Mouse (Mus musculus): Measurements from ENCODE around the gene Dynlrb1.

The Dynlrb1 gene

GRCm38 (mm10) chr2:155280116-155280515 is 43.8 kb downstream of the Dynlrb1 start:
- no peak for DNase-seq (ENCODE audit: low read depth, low spot score)

- no peak for DNase-seq (ENCODE audit: low read depth, low spot score)
Measured at GRCm38 (mm10) chr2:155283793-155284192, 47.5 kb downstream of the Dynlrb1 start.

GRCm38 (mm10) chr2:155284647-155285046 is 48.3 kb downstream of the Dynlrb1 start:
- DNase-seq (ENCODE audit: low read depth, low spot score) = no peak

- DNase-seq (ENCODE audit: low read depth, low spot score) = no peak
Measured at GRCm38 (mm10) chr2:155285744-155286143, 49.4 kb downstream of the Dynlrb1 start.

- DNase-seq (ENCODE audit: low read depth, low spot score) = no peak
Measured at GRCm38 (mm10) chr2:155287456-155288250, 51.3 kb downstream of the Dynlrb1 start.

- no peak for DNase-seq (ENCODE audit: low read depth, low spot score)
Measured at GRCm38 (mm10) chr2:155290066-155290465, 53.7 kb downstream of the Dynlrb1 start.

GRCm38 (mm10) chr2:155293382-155293781 is 57.0 kb downstream of the Dynlrb1 start:
- no peak for DNase-seq (ENCODE audit: low read depth, low spot score)

- DNase-seq (ENCODE audit: low read depth, low spot score) = no peak
Measured at GRCm38 (mm10) chr2:155293946-155294345, 57.6 kb downstream of the Dynlrb1 start.

- no peak for DNase-seq (ENCODE audit: low read depth, low spot score)
Measured at GRCm38 (mm10) chr2:155295453-155295852, 59.1 kb downstream of the Dynlrb1 start.

GRCm38 (mm10) chr2:155299563-155299962 is 63.2 kb downstream of the Dynlrb1 start:
- DNase-seq (ENCODE audit: low read depth, low spot score) = no peak
